Mouse (Mus musculus) right cerebral cortex, postnatal 36 days (tissue): ENCODE results near the gene Npas4.
"Not testable (repeated sequence)": the region's sequence is repeated elsewhere in the genome, so short reads cannot be mapped to it uniquely, and the experiment has no call there.

Experiments
- DNase-seq, 2 experiments: peaks; one replicate each; pipeline ENCODE4 v3.0.0; 2022; ENCODE audit warnings: low spot score in 2 of 2, mixed read lengths in 1 of 2

Npas4 gene

GRCm38 (mm10) chr19:4992904-4993303 is 2.8 kb upstream of the Npas4 start:
- DNase-seq = peak; percentile 89 to 92

- no peak for DNase-seq
These were observed 2.3 kb upstream of the Npas4 start for GRCm38 (mm10) chr19:4992371-4992770.

GRCm38 (mm10) chr19:4990716-4991115 is 600 bp upstream of the Npas4 start:
- DNase-seq = peak in 1 of 2 experiments; percentile 47

GRCm38 (mm10) chr19:4989434-4990255 is 471 bp downstream of the Npas4 start:
- peak; percentile 80 to 81 for DNase-seq

GRCm38 (mm10) chr19:4989013-4989412 is 1.1 kb downstream of the Npas4 start:
- DNase-seq = no peak

- DNase-seq = no peak
These were observed 8.3 kb downstream of the Npas4 start for GRCm38 (mm10) chr19:4981767-4982166.

- DNase-seq = no peak
These were observed 21.9 kb downstream of the Npas4 start for GRCm38 (mm10) chr19:4968236-4968635.

GRCm38 (mm10) chr19:4961928-4962601 is 28.1 kb downstream of the Npas4 start, which contains the start of gene Mrpl11:
TSS of gene Mrpl11 (plus strand) at chr19:4962147.
- peak; percentile 92 to 93 for DNase-seq

GRCm38 (mm10) chr19:4948641-4949040 is 41.5 kb downstream of the Npas4 start:
- not testable (repeated sequence) for DNase-seq

GRCm38 (mm10) chr19:4945540-4945939 is 44.6 kb downstream of the Npas4 start:
- DNase-seq = no peak

GRCm38 (mm10) chr19:4943253-4943588 is 46.9 kb downstream of the Npas4 start:
- DNase-seq = no peak

- peak; percentile 63 to 72 for DNase-seq
These were observed 47.4 kb downstream of the Npas4 start, which contains the start of gene Peli3 for GRCm38 (mm10) chr19:4942551-4943252. TSS of gene Peli3 (minus strand) at chr19:4943127.

GRCm38 (mm10) chr19:4937444-4938310 is 52.4 kb downstream of the Npas4 start:
- no peak for DNase-seq

- no peak for DNase-seq
These were observed 53.2 kb downstream of the Npas4 start for GRCm38 (mm10) chr19:4936896-4937295.
